18 mouse cellular contexts compared by ENCODE assay signal in genomic region chr13:31400401-31400800, GRCm38 (mm10).
A peak's percentile ranks its signal among the peaks of the same experiment; 100 is the strongest.
DNase-seq lines count a peak whose midpoint lies in the region.
"Had no signal": no experiment of that assay in that cellular context is flagged by ENCODE, and none has a peak within 500 bp of the region (broad histone marks: within the 10 kb centered on the region; RNA-seq: fewer than 3 reads in every experiment).

No protein-coding gene starts in this region.

- peak; percentile 41 for DNase-seq in kidney, adult 11 months
- no peak for DNase-seq in kidney, postnatal 25 days
- peak; percentile 27 for DNase-seq in kidney, adult 9 months
- DNase-seq in kidney, postnatal 10 days = no peak
- DNase-seq in yolk sac, embryonic 10.5 days (ENCODE audit: low spot score) = peak; percentile 3
- DNase-seq in layer of hippocampus, adult 11-12 months (ENCODE audit: low spot score) = no peak
- DNase-seq: adrenal gland, adult 2 months; adrenal gland, postnatal 14 days; cerebellum, adult 11 months; cerebellum, adult 2 months; cerebellum, adult 9-11 months; cerebellum, postnatal 25 days; forebrain, postnatal 0 days; gastrocnemius, adult 2 months; gastrocnemius, postnatal 14 days; heart, adult 18-20 months; heart, postnatal 14 days; heart, postnatal 4 days had no signal

Comparison
In these comparisons a context has a peak if more than half of its experiments do, and no peak if none do; other contexts are left out.
1. DNase-seq: peak in kidney, adult 11 months (single experiment), kidney, adult 9 months (single experiment) and yolk sac, embryonic 10.5 days (single experiment); none in kidney, postnatal 25 days (0 of 2), kidney, postnatal 10 days (single experiment) and layer of hippocampus, adult 11-12 months (single experiment).